Mouse (Mus musculus): ENCODE data around the gene Acan. TPM values are rescaled to one million over a fixed set of nuclear protein-coding genes. Genes with fewer than 3 reads are reported as not detected.

Acan gene
- total and polyA plus RNA-seq, 3 experiments = not detected

DNA sequence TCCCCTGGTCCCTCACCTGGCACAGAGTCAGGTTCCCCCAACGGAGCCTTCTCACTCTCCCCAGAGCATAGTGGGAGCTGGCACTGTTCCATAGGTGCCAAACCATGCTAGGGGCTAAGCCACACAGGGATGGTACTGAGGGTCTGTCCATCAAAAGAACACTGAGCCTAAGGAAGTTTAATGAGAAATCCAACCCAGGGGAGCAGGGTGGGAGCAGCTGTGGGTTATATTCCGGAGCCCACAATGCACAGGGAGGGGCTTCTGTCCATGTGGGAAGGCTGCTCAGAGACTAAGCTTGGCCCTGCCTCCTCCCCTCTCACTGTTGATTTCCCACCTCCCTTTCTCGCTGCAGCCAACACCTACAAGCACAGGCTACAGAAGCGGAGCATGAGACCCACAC is 60.6 kb downstream of the Acan start:
- TF ChIP-seq MYB (IDR thresholded peaks at IDR 0.05; ENCODE audit: low read depth, low read length) (no peak), CHD2 (IDR thresholded peaks at IDR 0.05; ENCODE audit: low read length) (no peak), GATA1 (IDR thresholded peaks at IDR 0.05; ENCODE audit: low read depth, low read length) (no peak), SIN3A (IDR thresholded peaks at IDR 0.05; ENCODE audit: low read length) (no peak), BHLHE40 (IDR thresholded peaks at IDR 0.05; ENCODE audit: borderline replicate concordance, low read depth, low read length) (no peak), ETS1 (IDR thresholded peaks at IDR 0.05; ENCODE audit: low read depth, low read length) (no peak), MYC (IDR thresholded peaks at IDR 0.05; ENCODE audit: low read depth, low read length) (no peak), E2F4 (IDR thresholded peaks at IDR 0.05; ENCODE audit: borderline replicate concordance, low read depth, low read length) (no peak), CTCF (IDR thresholded peaks at IDR 0.05 in 2 of 3, conservative IDR thresholded peaks at IDR 0.05 in 1 of 3; ENCODE audit: control insufficient read depth in 1 of 3, insufficient read depth in 1 of 3, low read depth in 2 of 3, low read length in 3 of 3, poor library complexity in 1 of 3, severe bottlenecking in 1 of 3) (no peak), KAT2A (conservative IDR thresholded peaks at IDR 0.05; ENCODE audit: low read depth, low read length) (no peak), POLR2A (IDR thresholded peaks at IDR 0.05; ENCODE audit: control insufficient read depth in 1 of 2, insufficient read depth in 1 of 2, low read depth in 1 of 2, low read length in 2 of 2, poor library complexity in 1 of 2) (no peak), ZKSCAN1 (IDR thresholded peaks at IDR 0.05; ENCODE audit: low read depth, low read length) (no peak), ELF1 (IDR thresholded peaks at IDR 0.05; ENCODE audit: low read depth, low read length) (no peak), NELFE (IDR thresholded peaks at IDR 0.05; ENCODE audit: low read depth, low read length) (no peak)
- no peak overlapping the region for H3K27ac ChIP-seq (ENCODE audit: control insufficient read depth, low read depth, low read length)
- H3K27me3 ChIP-seq (ENCODE audit: control insufficient read depth in 1 of 2, insufficient read depth in 2 of 2, low read length in 2 of 2) = peaks cover 0 to 3% of the 10 kb centered on the region in 2 experiments; a peak in 1 of 4 replicates
- H3K9ac ChIP-seq (ENCODE audit: control insufficient read depth, low read depth, low read length, poor library complexity, severe bottlenecking) = no peak overlapping the region
- no peaks in the 10 kb centered on the region for H3K79me2 ChIP-seq (ENCODE audit: control insufficient read depth, insufficient read depth, low read length, poor library complexity)
- H3K4me3 ChIP-seq (ENCODE audit: control insufficient read depth in 1 of 2, insufficient read depth in 1 of 2, low read depth in 2 of 2, low read length in 2 of 2) = no peak overlapping the region
- H3K9me3 ChIP-seq (replicated peaks; ENCODE audit: insufficient read depth, low read length) = no peaks in the 10 kb centered on the region
- no peak for DNase-seq (ENCODE audit: low read depth, low spot score)
- no peaks in the 10 kb centered on the region for H3K36me3 ChIP-seq (ENCODE audit: control insufficient read depth in 1 of 2, insufficient read depth in 2 of 2, low read length in 2 of 2)
- no peaks in the 10 kb centered on the region for H3K4me1 ChIP-seq (ENCODE audit: control insufficient read depth in 1 of 2, insufficient read depth in 2 of 2, low read length in 2 of 2)

DNA sequence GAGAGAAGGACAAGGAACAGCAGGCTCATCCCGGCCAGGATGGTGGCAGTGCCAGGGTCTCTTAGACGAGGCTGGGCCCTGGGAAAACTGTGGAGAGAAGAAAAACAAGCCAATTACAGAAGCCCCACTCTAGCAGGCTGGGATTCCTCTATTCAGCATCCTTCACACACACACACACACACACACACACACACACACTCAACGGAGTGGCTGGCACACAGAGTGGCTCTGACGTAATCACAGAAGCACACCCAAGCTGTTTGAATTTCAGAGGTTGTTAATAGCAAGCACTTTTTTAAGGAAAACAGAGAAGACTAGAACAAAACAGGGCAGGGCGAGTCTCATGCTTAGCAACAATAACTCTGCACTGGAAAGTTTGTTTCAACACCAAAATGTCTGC is 70.2 kb downstream of the Acan start:
- Histone ChIP-seq H3K9ac (ENCODE audit: control insufficient read depth, low read depth, low read length, poor library complexity, severe bottlenecking) (no peak overlapping the region), H3K9me3 (replicated peaks; ENCODE audit: insufficient read depth, low read length) (no peaks in the 10 kb centered on the region), H3K27me3 (ENCODE audit: control insufficient read depth in 1 of 2, insufficient read depth in 2 of 2, low read length in 2 of 2) (no peaks in the 10 kb centered on the region), H3K27ac (ENCODE audit: control insufficient read depth, low read depth, low read length) (no peak overlapping the region), H3K36me3 (ENCODE audit: control insufficient read depth in 1 of 2, insufficient read depth in 2 of 2, low read length in 2 of 2) (no peaks in the 10 kb centered on the region), H3K4me1 (ENCODE audit: control insufficient read depth in 1 of 2, insufficient read depth in 2 of 2, low read length in 2 of 2) (peaks cover 0 to under 1% of the 10 kb centered on the region in 2 experiments; a peak in 1 of 4 replicates), H3K4me3 (ENCODE audit: control insufficient read depth in 1 of 2, insufficient read depth in 1 of 2, low read depth in 2 of 2, low read length in 2 of 2) (no peak overlapping the region), H3K79me2 (ENCODE audit: control insufficient read depth, insufficient read depth, low read length, poor library complexity) (no peaks in the 10 kb centered on the region)
- TF ChIP-seq NELFE (IDR thresholded peaks at IDR 0.05; ENCODE audit: low read depth, low read length) (no peak), ZC3H11A (IDR thresholded peaks at IDR 0.05; ENCODE audit: low read depth, low read length) (no peak), ZNF384 (IDR thresholded peaks at IDR 0.05; ENCODE audit: low read depth, low read length) (no peak)
- no peak for DNase-seq (ENCODE audit: low read depth, low spot score)

DNA sequence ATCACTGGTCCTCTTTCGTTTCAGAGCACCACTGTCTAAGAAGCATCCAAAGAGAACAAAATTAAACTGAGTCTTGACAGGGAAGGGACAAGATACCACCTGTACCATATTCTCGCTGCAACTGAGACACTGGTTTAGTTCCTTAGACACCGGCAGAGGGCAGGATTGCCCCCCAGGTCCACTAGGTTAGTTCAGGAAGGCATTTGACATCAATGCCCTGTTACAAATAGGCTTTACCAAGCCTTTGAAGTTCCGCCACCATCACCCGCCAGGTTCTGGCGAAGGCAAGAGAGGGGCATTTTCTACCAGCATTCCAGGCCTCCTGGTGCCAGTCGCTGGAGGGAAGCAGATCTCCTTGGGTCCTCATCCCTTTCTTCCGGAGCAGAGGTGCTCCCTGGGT is 76.6 kb downstream of the Acan start:
- Histone ChIP-seq H3K9ac (ENCODE audit: control insufficient read depth, low read depth, low read length, poor library complexity, severe bottlenecking) (no peak overlapping the region), H3K36me3 (ENCODE audit: control insufficient read depth in 1 of 2, insufficient read depth in 2 of 2, low read length in 2 of 2) (no peaks in the 10 kb centered on the region; a peak in 1 of 4 replicates), H3K79me2 (ENCODE audit: control insufficient read depth, insufficient read depth, low read length, poor library complexity) (no peaks in the 10 kb centered on the region), H3K27me3 (ENCODE audit: control insufficient read depth in 1 of 2, insufficient read depth in 2 of 2, low read length in 2 of 2) (no peaks in the 10 kb centered on the region), H3K27ac (ENCODE audit: control insufficient read depth, low read depth, low read length) (no peak overlapping the region), H3K4me1 (ENCODE audit: control insufficient read depth in 1 of 2, insufficient read depth in 2 of 2, low read length in 2 of 2) (peaks cover 0 to 4% of the 10 kb centered on the region in 2 experiments; a peak in 1 of 4 replicates), H3K4me3 (ENCODE audit: control insufficient read depth in 1 of 2, insufficient read depth in 1 of 2, low read depth in 2 of 2, low read length in 2 of 2) (no peak overlapping the region), H3K9me3 (replicated peaks; ENCODE audit: insufficient read depth, low read length) (no peaks in the 10 kb centered on the region)
- DNase-seq (ENCODE audit: low read depth, low spot score) = no peak
- TF ChIP-seq MAZ (IDR thresholded peaks at IDR 0.05; ENCODE audit: low read depth, low read length) = no peak
- no peak for TF ChIP-seq MXI1 (IDR thresholded peaks at IDR 0.05; ENCODE audit: low read depth, low read length)
